Mouse (Mus musculus): ENCODE data around the gene Tepsin.

Tepsin gene

DNA sequence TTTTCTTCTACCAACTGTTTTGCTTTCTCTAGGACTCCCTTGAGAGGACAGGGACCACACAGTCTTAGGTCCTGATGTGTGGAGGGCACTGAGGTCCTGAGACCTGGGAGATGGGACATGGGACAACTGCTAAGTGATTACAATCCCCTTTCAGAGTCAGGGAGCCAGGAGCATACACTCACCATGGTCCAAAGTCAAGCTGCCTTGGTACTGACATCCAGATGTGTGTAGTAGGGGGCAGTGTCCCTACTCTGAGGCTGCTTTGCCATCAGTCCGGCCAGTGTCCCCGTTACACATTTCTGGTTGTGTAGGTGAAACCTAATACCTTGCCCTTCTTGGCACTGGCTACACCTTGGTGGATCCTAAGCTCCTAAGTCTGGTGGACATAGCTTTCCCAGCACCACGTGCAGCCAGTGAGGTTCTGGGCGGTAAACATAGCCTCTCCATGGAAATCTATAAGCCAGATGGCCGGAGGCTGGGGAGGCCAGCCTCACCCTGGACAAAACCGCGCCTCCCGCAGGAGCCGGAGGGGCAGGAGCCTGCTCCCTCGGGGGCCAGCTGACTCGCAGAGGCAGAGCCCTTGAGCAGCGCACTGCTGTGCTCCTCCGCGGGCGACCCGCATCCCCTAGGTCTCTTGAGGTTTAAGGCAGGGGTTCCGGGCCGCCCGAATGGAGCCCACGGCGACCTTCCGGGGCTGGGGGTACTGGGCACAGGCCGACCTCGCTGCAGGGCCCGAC is 12.5 kb downstream of the Tepsin start:
- no peak for TF ChIP-seq GATA4 (IDR thresholded peaks at IDR 0.05; ENCODE audit: insufficient replicate concordance, low read length)

DNA sequence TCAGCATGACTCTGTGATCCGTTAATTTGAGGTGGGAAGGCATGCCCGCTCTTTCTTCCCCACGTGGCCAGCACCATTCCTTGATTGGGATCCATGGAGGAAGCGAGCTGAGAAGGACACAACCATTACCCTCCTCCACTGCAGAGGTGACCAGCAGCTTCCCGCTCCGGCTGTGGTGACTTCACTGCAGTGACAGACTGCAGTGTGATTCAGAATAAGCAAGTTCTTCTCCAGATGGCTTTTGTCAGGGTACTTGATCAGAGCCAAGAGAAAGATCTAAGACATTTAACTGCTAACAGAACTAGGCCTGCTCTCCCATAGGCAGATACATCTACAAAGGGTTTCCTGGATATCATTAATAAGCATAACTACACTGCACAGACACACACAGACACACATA is 18.2 kb downstream of the Tepsin start:
- no peak for TF ChIP-seq GATA4 (IDR thresholded peaks at IDR 0.05; ENCODE audit: insufficient replicate concordance, low read length)

DNA sequence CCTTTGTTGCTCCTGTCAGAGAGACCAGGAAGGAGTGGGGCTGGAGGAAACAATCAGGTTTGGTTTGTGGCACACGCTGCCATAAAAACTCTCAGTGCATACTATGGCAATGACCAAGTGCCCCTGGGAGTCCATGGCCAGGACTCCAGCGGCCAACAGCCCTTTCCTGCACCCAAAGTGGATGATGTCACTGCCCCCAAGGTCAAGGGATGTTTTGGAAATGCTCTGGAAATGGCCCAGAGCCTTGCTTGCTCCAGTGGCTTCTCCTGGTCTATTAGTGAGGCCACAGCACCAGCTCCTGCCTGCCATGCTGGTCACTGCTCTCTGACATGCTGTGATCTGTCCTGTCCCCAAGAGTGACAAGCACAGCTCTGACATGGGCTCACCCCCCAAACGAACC is 22.3 kb downstream of the Tepsin start:
- no peak for TF ChIP-seq GATA4 (IDR thresholded peaks at IDR 0.05; ENCODE audit: insufficient replicate concordance, low read length)

DNA sequence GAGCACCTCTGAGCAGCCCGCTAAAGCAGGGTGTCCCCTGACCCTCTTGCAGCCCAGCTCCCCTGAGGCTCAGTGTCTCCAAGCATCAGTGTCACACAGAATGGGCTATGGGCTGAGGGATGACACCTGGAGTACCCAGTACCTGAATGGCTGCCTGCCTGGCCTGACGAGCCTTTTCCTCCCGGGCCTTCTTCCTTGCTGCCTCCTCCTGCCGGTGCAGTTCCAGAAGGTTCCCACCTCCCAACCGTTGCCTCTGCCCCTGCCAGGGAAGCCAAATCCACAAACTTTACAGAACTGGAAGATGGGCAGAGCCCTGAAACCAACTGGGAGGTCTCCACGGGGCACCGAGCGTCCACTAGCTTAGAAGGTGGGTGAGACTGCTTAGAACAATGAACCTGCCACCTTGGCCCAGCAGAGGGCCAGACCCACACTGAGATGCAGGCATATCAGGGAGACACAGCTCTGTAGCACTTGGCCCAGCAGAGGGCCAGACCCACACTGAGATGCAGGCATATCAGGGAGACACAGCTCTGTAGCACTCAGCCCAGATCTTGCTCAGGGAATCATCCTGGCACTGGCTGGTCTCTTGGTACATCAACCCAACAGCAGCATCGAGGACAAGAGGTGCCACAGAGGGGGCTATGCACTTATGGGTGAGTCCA is 25.4 kb downstream of the Tepsin start:
- TF ChIP-seq GATA4 (IDR thresholded peaks at IDR 0.05; ENCODE audit: insufficient replicate concordance, low read length): no peak

DNA sequence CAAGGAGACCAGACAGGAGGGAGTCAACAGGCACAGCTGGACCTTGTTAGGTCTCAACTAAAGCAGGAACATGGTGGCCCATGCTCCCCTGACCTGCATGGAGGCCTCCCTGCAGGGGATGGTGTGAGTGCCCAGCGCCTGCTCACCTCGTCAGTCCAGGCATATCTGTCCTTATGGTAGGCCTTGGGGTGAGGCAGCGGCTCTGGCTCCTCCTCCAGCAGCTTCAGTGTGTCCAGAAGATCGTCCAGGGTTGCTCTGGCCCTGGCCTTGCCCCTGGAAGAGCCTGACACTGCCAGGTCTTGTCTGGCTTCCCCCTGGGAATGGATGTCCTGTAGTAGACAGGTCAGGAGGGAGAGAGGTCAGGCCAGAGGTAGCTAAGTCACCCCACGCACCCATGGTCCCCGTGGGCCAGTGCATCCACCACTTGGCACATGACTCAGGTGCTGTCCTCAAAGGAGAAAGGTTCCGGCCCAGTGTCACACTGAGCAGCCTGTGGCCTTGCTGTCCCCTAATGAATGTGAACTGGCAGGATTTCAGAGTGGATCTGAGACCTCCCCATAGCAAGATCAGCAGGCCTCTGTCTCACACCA is 26.7 kb downstream of the Tepsin start:
- TF ChIP-seq GATA4 (IDR thresholded peaks at IDR 0.05; ENCODE audit: insufficient replicate concordance, low read length): no peak

DNA sequence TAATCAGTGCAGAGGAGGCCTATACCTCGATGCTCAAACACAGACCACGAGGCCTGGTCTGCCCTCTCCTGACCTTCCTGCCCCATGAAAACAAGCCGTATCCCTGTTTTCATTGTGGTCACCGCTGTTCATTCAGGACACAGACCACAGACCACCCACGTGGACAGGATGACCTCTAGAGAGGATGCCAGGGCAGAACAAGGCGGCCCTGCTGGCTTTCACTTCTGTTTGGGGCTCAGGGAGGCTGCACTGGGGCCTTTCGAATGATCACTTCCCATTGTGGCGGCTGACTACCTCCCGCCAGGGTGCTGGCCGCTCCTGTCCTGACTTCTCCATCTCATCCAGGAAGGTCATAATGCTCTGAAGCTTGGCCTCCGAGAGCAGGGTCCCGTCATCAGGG is 27.5 kb downstream of the Tepsin start:
- no peak for TF ChIP-seq GATA4 (IDR thresholded peaks at IDR 0.05; ENCODE audit: insufficient replicate concordance, low read length)

DNA sequence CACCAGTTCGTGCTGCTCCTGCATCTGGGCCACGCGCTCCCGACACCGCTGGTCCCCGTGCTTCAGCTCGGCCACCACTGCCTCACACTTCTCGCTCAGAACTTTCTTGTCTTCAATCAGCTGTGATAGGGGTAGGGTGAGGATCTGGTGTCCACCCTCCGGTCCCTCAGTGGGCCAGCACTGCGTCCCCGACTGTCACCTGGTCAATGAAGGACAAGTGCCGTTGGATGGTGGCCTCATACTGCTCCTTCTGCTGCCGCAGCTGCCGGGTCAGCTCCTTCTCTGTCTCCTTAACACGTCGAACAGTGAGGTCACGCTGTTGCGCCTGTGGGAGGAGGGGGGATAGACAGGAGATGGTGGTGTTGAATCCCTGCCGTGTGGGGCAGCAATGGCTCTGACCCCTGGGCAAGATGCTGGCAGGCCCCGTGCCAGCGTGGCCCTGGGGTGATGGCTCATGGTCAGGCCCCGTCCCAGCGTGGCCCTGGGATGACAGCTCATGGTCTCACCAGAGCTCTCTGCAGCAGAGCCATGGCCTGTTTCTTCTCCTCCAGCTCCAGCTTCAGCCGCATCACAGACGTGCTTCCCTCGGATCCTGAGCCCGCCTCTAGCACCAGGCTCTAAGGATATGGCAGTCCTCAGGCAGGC is 28.1 kb downstream of the Tepsin start:
- no peak for TF ChIP-seq GATA4 (IDR thresholded peaks at IDR 0.05; ENCODE audit: insufficient replicate concordance, low read length)

DNA sequence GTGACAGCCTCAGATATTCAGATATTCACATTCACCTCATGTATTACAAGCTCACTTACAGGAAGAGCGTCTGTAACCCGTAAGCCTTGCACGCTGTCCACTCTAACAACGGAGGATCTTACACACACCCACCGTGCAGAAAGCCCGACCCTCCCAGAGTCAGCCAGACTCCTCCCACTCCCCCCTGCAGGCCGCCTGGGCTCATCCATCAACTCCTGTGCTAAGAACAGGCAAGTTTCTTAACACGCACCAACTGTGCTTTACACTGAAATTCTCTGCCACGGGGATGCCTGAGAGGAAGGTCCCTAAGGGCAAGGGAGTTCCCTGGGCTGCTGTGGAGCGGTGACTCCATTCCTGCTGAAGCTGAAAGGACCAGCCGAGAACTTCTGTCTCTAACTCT is 29.3 kb downstream of the Tepsin start:
- TF ChIP-seq GATA4 (IDR thresholded peaks at IDR 0.05; ENCODE audit: insufficient replicate concordance, low read length): no peak

DNA sequence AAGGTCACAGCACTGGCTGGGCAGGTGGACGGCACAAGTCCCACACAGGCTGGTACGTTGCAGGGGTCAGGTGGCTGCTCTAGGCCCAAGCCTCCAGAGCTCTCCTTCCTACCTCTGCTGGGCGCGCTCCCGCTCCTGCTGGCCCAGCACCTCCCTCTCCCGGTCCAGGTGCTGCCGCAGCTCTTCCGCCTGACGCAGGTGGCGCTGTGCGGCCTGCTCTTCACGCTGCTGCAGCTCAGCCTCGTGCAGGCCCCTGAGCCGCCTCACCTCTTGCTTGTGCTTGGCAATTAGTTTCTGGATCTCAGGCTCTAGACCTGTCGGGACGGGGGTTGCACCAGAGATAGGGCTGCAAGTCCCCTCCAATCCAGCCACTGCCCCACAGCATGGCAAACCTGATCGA is 30.7 kb downstream of the Tepsin start:
- TF ChIP-seq GATA4 (IDR thresholded peaks at IDR 0.05; ENCODE audit: insufficient replicate concordance, low read length): no peak

DNA sequence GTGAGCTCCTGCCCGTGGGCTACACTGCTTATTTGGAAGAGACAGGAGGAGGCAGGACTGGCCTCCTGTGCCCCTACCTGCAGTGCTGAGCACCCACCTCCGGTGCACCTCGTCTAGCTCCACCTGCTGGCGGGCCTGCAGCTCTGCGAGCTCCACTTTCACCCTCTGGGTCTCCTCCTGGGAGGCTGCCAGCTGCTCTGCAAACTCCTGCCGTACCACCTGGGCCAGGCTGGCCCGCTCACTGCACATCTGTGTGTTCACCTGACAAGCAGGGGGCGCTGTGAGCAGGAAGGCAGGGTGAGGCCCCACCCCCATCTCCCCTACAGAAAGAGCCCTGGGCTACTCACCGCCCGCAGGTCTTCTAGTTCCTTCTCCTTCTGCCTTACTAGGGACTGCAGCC is 33.2 kb downstream of the Tepsin start:
- no peak for TF ChIP-seq GATA4 (IDR thresholded peaks at IDR 0.05; ENCODE audit: insufficient replicate concordance, low read length)

DNA sequence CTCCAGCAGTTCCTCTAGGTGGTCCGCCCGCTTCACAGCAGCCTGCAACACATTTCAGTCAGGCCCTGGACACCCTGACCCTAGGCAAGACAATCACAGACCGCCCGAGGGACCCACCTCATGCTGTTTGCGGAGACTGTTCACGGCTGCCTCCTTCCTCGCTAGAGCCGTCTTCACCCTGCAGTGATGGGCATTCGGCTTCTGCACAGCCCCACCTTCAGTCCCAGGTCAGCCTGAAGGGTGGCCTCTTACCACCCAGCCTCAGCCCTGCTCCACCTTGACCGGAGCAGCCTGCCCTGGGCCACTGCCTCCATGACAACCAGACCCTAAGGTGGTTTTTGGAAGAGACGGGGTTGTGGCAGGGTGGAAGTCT is 33.9 kb downstream of the Tepsin start:
- TF ChIP-seq GATA4 (IDR thresholded peaks at IDR 0.05; ENCODE audit: insufficient replicate concordance, low read length): no peak

DNA sequence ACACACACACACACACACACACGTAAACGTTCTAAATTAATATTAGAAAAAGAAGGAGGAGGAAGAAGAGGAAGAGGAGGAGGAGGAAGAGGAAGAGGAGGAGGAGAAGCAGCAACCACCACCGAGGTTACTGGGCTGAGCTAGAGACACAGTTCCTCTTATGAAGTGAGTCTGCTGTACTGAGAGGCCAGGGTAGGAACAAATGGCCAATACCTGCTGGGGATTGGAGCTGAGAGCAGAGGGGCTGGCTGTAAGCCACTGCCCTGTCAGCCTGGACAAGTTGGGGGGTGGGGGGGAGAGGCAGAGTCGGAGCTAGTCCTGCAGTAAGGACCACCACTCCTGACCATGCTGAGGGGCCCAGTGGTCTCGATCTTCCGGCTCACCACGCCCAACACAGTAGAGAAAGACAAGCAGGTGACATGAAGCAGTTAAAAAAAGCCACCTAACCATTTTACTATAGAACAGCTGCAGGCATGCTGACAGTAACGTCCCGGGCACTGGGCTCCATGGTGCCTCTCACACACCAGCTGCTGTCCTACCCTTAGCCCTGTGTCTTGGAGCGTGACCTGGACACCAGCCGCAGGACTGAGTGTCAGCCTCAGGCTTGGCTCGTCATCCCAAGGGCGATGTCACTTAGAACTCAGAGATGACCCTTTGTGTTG is 34.4 kb downstream of the Tepsin start:
- TF ChIP-seq GATA4 (IDR thresholded peaks at IDR 0.05; ENCODE audit: insufficient replicate concordance, low read length): no peak

DNA sequence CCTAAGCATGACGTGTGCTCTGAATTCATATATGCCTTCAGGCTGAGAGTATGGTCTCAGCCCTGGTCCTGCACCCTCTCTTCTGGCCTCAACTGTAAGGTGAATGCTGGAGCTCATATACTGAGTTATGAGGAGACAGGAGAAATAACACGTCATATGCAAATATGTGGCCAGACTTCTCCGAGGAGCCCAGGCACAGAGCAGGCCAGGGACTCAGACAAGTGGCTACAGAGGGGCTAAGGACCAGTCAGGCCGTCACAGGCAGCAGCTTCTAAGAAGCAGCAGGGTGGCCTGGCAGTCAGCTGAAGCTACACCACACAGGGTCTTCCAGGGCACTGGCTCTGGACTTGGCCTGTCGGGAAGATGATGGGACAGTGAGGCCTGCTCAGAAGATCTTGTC is 35.2 kb downstream of the Tepsin start:
- TF ChIP-seq GATA4 (IDR thresholded peaks at IDR 0.05; ENCODE audit: insufficient replicate concordance, low read length): no peak

DNA sequence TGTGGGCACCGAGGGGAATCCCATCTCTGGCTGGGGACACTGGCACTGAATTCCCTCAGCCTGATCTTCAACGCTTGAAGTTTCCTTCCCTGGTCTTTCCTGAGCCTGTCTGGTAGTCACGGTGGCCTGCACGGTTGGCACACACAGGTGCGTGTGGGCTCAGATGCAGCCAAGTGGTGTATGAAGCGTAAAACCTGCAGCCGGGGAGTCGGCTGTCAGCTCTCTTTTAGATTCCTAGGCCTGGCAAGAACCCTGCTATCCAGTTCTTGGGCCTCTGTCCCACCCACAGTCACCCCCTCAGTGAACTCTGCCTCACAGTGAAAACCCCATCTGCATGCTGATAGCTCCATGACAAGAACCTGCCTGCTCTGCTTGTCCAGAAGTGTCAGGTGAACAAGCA is 37.9 kb downstream of the Tepsin start:
- TF ChIP-seq GATA4 (IDR thresholded peaks at IDR 0.05; ENCODE audit: insufficient replicate concordance, low read length): no peak

DNA sequence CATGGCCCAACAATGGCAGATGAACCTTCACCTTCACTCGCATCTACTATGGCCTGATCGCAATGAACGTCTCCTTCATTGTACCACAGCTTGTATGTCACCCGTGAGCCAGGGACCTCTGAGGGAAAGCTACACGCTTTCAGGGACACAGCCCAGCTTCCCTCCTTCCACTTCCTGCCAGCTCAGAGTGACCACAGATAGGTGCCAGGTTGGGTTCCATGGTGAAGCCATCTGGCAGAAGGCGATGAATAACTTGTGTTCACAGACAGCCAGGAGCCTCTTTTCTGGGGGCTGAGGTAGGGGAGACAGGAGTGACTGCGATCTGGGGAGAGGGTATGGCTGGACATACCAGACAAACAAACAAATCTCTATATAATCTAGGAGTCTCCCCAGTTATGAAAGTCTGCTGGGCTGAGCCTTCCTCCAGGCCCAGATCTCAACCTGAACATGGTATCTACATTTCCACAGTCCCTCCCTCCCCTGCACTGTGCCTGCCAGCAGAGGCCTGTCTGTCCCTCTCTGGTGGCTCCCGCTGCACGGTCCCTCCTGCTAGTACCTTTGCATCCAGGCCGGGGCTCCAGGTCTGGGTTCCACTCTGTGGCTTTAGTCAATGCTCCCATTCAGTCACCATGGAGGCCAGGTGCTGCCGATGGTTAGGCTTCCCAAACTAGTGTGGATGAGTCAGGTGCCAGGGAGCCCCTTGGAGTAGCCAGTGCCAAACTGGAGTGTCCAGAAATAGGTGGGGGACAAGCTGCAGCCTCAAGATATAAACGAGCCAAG is 42.4 kb downstream of the Tepsin start:
- TF ChIP-seq GATA4 (IDR thresholded peaks at IDR 0.05; ENCODE audit: insufficient replicate concordance, low read length): no peak
